Mouse (Mus musculus): ENCODE measurements at regions not wholly inside any gene's neighbourhood (a gene's known extent, or its start where the extent isn't known, plus 50 kb on each side); places are given as distances from the start of the nearest gene placed in this dataset.

DNA sequence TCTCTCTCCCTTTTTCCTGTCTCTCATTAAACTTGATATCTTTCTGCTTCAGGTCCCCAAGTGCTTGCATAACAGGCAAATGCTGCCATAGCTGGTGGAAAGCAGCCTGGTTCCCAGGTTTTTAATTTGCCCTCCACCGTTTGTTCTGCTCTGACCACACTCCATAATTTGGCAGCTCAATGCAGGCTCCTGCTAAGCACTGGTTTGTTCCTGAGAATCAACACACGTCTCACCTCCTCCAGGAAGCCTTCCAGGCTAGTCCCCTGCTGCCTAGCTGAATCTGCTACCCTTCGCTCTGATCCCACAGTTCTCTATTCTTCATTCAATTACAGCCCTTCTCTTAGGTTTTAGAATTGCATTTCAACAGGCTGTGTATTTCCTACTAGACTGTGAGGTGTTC lies 152.4 kb upstream of the Ppp2r3a start:
- H3K36me3 ChIP-seq: no peaks in the 10 kb centered on the region
- H3K9me3 ChIP-seq: no peaks in the 10 kb centered on the region
- no peak overlapping the region for H3K4me2 ChIP-seq (replicated peaks)
- H3K27ac ChIP-seq: no peak overlapping the region
- no peak overlapping the region for H3K4me3 ChIP-seq
- peaks cover 21% of the 10 kb centered on the region for H3K4me1 ChIP-seq
- no peak for ATAC-seq (ENCODE audit: low FRiP score, low read depth)
- H3K27me3 ChIP-seq (replicated peaks): no peaks in the 10 kb centered on the region
- H3K9ac ChIP-seq: no peak overlapping the region
- 79% methylated on average over 3 of the region's 3 CpGs for WGBS

- no peak for ATAC-seq (ENCODE audit: low FRiP score, low read depth)
- H3K9me3 ChIP-seq: no peaks in the 10 kb centered on the region
- no peak overlapping the region for H3K4me2 ChIP-seq (replicated peaks)
- H3K9ac ChIP-seq: no peak overlapping the region
- WGBS: 33% methylated on average over 9 of the region's 9 CpGs
- no peak overlapping the region for H3K27ac ChIP-seq
- H3K27me3 ChIP-seq (replicated peaks): no peaks in the 10 kb centered on the region
- no peaks in the 10 kb centered on the region for H3K36me3 ChIP-seq
- no peak overlapping the region for H3K4me3 ChIP-seq
- peaks cover 21% of the 10 kb centered on the region for H3K4me1 ChIP-seq
These were observed 151.1 kb upstream of the Ppp2r3a start for GRCm38 (mm10) chr9:101402544-101403194.

DNA sequence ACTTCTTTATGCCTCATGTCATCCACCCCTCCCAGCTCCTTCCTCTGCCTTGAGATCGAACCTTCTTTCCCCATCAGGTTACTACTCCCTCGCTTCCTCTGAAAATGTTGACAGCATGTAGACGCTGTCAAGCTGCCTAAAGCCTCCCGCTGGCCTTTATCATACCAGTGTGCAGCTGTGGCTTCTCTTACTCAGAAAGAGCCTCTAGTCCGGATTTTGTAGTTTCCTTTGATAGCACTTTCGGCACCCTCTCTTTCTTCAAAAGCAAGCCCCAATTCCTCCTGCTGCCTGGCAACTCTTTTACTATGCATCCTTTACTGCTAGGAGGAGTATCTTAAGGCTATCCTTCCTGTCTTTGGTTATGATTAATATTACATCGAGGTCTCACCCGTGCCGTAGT lies 149.8 kb upstream of the Ppp2r3a start:
- no peaks in the 10 kb centered on the region for H3K36me3 ChIP-seq
- no peak for ATAC-seq (ENCODE audit: low FRiP score, low read depth)
- H3K4me3 ChIP-seq: no peak overlapping the region
- no peak overlapping the region for H3K4me2 ChIP-seq (replicated peaks)
- H3K9me3 ChIP-seq: no peaks in the 10 kb centered on the region
- no peak overlapping the region for H3K27ac ChIP-seq
- no peak overlapping the region for H3K9ac ChIP-seq
- WGBS: 89% methylated on average over 9 of the region's 9 CpGs
- no peaks in the 10 kb centered on the region for H3K27me3 ChIP-seq (replicated peaks)
- peaks cover 17% of the 10 kb centered on the region for H3K4me1 ChIP-seq

DNA sequence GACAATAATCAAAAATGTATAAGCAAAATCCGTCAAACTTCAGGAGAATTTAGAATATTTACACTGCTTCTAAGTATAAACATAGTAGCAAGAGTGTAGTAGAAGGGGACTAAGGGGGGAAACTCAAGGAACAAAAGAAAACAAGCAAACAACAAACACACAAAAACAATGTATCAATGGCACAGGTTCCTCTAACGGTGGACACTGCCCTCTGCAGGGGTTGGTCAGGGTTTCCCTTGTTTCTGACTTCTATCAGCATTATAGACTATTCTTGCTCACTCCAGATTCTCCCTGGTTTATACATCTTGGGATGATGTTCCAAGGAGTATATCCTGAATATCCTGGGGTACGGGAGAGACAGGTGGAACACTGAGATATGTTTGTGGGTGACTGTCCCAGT lies 147.3 kb upstream of the Ppp2r3a start:
- WGBS: 76% methylated on average over 3 of the region's 3 CpGs
- Histone ChIP-seq H3K27me3 (replicated peaks) (no peaks in the 10 kb centered on the region), H3K9me3 (no peaks in the 10 kb centered on the region), H3K4me2 (replicated peaks) (no peak overlapping the region), H3K27ac (no peak overlapping the region), H3K4me1 (peaks cover 7% of the 10 kb centered on the region), H3K4me3 (no peak overlapping the region), H3K9ac (no peak overlapping the region), H3K36me3 (no peaks in the 10 kb centered on the region)
- ATAC-seq (ENCODE audit: low FRiP score, low read depth): no peak

DNA sequence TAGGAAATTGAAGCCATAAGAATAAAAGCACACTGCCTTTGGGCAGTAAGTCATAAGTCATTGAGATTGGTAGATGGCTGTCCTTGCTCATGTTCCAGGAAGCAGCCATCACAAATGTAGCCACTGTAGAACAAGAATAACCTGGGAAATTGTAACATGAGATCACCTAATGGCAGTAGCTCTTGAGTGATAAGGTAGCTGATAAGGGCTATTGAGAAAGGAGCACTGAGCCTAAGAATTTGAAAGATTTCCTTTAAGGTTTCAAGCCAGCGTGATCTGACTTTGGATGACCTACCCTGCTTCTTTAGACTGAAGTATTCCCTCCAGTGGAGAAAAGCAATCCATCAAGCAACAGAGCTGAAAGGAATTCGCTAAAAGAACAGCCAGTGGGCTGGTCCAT lies 117.8 kb upstream of the Ppp2r3a start:
- H3K27ac ChIP-seq: no peak overlapping the region
- H3K4me2 ChIP-seq (replicated peaks): no peak overlapping the region
- H3K4me3 ChIP-seq: no peak overlapping the region
- no peak overlapping the region for H3K9ac ChIP-seq
- H3K9me3 ChIP-seq: no peaks in the 10 kb centered on the region
- WGBS: 57% methylated on average over 2 of the region's 2 CpGs
- H3K4me1 ChIP-seq: no peaks in the 10 kb centered on the region
- ATAC-seq (ENCODE audit: low FRiP score, low read depth): no peak
- no peaks in the 10 kb centered on the region for H3K27me3 ChIP-seq (replicated peaks)
- H3K36me3 ChIP-seq: no peaks in the 10 kb centered on the region

- 0 out of 2 replicates have a peak, but pooled peaks have one; percentile 48 for ATAC-seq (ENCODE audit: low FRiP score, low read depth)
- Histone ChIP-seq H3K9me3 (no peaks in the 10 kb centered on the region), H3K27ac (no peak overlapping the region), H3K36me3 (no peaks in the 10 kb centered on the region), H3K4me3 (no peak overlapping the region), H3K27me3 (replicated peaks) (no peaks in the 10 kb centered on the region), H3K4me2 (replicated peaks) (no peak overlapping the region), H3K9ac (no peak overlapping the region), H3K4me1 (no peaks in the 10 kb centered on the region; the same call in 1 of the 2 replicates)
- WGBS: 30% methylated on average over 6 of the region's 6 CpGs
These were observed 105.0 kb upstream of the Ppp2r3a start for GRCm38 (mm10) chr9:101356607-101357006.

DNA sequence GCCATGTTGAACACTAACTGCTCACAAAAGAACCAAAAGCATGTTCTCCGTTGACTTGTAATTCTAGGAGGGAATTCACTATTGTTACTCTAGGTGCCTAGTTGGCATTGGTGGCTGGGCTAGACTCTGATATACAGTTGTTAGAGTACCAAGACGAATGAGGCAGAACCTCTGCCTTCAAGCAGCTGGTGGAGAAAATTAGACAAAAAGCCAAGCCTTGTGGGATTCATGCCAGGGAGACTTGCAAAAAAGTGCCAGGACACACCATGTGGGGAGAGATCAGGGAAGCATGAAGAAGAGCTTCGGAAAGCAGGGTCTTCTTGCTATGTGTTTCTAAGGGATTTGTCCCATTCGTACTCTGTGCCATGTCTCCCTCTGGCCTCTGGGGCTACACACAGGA lies 97.2 kb upstream of the Ppp2r3a start:
- whole genome bisulfite sequencing: 92% methylated on average over 4 of the region's 4 CpGs
- no peak overlapping the region for H3K4me3 ChIP-seq

GRCm38 (mm10) chr9:101342887-101343286 lies 91.3 kb upstream of the Ppp2r3a start:
- Histone ChIP-seq H3K9ac (no peak overlapping the region), H3K4me1 (no peaks in the 10 kb centered on the region), H3K27me3 (replicated peaks) (no peaks in the 10 kb centered on the region), H3K4me2 (replicated peaks) (no peak overlapping the region), H3K36me3 (no peaks in the 10 kb centered on the region), H3K27ac (no peak overlapping the region), H3K4me3 (no peak overlapping the region), H3K9me3 (no peaks in the 10 kb centered on the region)
- no peak for ATAC-seq (ENCODE audit: low FRiP score, low read depth)
- WGBS: 81% methylated on average over 5 of the region's 5 CpGs

More for the DNA sequence above, 97.2 kb upstream of the Ppp2r3a start:
- H3K4me2 ChIP-seq (replicated peaks): no peak overlapping the region
- H3K27me3 ChIP-seq (replicated peaks): no peaks in the 10 kb centered on the region
- no peak overlapping the region for H3K9ac ChIP-seq
- no peaks in the 10 kb centered on the region for H3K9me3 ChIP-seq
- no peak for ATAC-seq (ENCODE audit: low FRiP score, low read depth)
- H3K4me1 ChIP-seq: no peaks in the 10 kb centered on the region
- H3K27ac ChIP-seq: no peak overlapping the region
- H3K36me3 ChIP-seq: no peaks in the 10 kb centered on the region

DNA sequence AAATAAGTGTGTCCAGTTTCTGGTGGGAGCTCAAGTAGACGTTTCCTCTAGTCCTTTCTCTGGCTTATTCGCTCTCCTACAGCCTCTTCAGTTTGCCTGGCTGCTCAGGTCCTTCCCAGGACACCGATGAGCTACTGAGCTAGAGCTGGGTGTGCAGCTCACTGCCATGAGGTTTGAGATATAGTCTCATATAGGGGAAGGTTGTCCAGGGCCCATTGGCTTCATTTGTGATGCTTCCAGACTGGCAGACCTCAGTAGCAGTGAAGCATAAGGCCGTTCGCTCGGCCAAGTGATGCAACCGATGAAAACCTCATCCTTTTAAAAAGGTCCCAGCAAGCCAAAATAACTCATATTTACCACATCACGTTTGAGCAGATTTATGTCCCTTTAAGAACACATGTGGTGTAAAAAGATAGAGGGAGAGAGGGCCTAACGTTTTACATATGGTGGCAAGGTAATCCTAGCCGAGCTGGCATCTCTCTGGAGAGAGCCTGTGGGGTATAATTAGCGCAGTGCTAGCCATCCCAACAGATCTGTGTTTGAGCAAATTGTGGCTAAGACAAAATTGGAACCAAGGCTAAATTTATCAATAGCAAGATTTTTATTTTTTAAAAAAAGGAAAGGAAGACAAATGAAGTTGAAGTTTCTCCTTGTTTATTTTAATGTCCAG lies 89.3 kb upstream of the Ppp2r3a start:
- Histone ChIP-seq H3K9me3 (no peaks in the 10 kb centered on the region), H3K36me3 (no peaks in the 10 kb centered on the region), H3K9ac (no peak overlapping the region), H3K27me3 (replicated peaks) (no peaks in the 10 kb centered on the region), H3K4me3 (no peak overlapping the region), H3K4me2 (replicated peaks) (no peak overlapping the region), H3K27ac (no peak overlapping the region), H3K4me1 (no peaks in the 10 kb centered on the region)
- WGBS: 67% methylated on average over 11 of the region's 11 CpGs
- no peak for ATAC-seq (ENCODE audit: low FRiP score, low read depth)

GRCm38 (mm10) chr9:101329032-101329824 lies 77.6 kb upstream of the Ppp2r3a start:
- 62% methylated on average over 8 of the region's 8 CpGs for WGBS
- Histone ChIP-seq H3K9me3 (no peaks in the 10 kb centered on the region), H3K4me2 (replicated peaks) (no peak overlapping the region), H3K27ac (no peak overlapping the region), H3K4me1 (no peaks in the 10 kb centered on the region), H3K27me3 (replicated peaks) (no peaks in the 10 kb centered on the region), H3K36me3 (no peaks in the 10 kb centered on the region), H3K9ac (no peak overlapping the region), H3K4me3 (no peak overlapping the region)
- ATAC-seq (ENCODE audit: low FRiP score, low read depth): no peak

GRCm38 (mm10) chr9:101326961-101327360 lies 75.4 kb upstream of the Ppp2r3a start:
- Histone ChIP-seq H3K27me3 (replicated peaks) (no peaks in the 10 kb centered on the region), H3K4me3 (no peak overlapping the region), H3K4me2 (replicated peaks) (no peak overlapping the region), H3K9ac (no peak overlapping the region), H3K27ac (no peak overlapping the region), H3K36me3 (no peaks in the 10 kb centered on the region), H3K4me1 (no peaks in the 10 kb centered on the region), H3K9me3 (no peaks in the 10 kb centered on the region)
- 58% methylated on average over 3 of the region's 3 CpGs for WGBS
- no peak for ATAC-seq (ENCODE audit: low FRiP score, low read depth)

DNA sequence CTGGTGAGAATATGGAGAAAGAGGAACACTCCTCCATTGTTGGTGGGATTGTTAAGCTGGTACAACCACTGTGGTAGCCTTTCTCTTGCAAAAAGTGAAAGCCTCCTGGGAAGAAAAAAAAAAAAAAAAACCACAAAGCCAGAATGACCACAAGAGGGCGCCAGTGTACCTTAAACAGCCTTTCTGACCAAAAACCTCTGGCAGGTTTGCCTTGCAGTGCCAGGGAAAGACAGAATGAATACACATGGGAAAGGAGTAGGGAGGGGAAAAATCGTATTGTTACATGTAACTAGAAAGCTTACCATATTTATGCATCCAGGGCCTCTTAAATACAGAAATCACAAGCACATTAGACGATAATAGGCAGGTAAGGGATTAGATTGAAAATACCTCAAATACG lies 62.4 kb upstream of the Ppp2r3a start:
- no peaks in the 10 kb centered on the region for H3K9me3 ChIP-seq
- no peak for ATAC-seq (ENCODE audit: low FRiP score, low read depth)
- H3K4me2 ChIP-seq (replicated peaks): no peak overlapping the region
- no peaks in the 10 kb centered on the region for H3K36me3 ChIP-seq
- 48% methylated on average over 4 of the region's 4 CpGs for WGBS
- H3K27me3 ChIP-seq (replicated peaks): no peaks in the 10 kb centered on the region
- H3K27ac ChIP-seq: no peak overlapping the region
- H3K9ac ChIP-seq: no peak overlapping the region
- no peak overlapping the region for H3K4me3 ChIP-seq
- H3K4me1 ChIP-seq: no peaks in the 10 kb centered on the region
